ENCODE assay signal across 8 mouse cellular contexts in the genomic region with DNA sequence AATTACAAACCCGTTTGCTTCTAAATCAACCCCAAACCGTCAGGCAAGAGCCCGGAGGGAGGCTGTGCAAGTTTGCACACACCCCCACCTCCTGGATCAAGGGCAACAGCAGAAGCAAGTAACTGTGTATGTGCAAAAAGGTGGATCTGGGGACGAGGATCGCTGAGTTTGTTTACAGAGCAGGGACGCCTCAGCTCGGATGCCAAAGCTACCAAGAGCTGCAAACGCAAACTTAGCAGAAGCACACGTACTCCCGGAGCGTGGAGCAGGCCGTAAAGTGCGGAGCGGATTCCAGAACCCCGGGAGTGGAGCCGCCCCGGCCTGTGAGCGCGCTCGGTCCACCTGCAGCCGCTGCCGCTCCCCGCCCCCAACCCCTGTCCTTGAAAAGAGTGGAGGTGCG. TPM values are rescaled to one million over a fixed set of nuclear protein-coding genes. Genes with fewer than 3 reads are reported as not detected.
DNase-seq lines count a peak whose midpoint lies in the region; ATAC-seq lines count a peak whose summit lies in the region.

No protein-coding gene starts in this region.

- no peaks in the 10 kb centered on the region for H3K27me3 ChIP-seq in hindbrain, embryonic 16.5 days (replicated peaks; ENCODE audit: control insufficient read depth, insufficient read depth, low read length)

- H3K79me2 ChIP-seq in macrophage (ENCODE audit: inconsistent target): peaks cover 30% of the 10 kb centered on the region

- H3K9me3 ChIP-seq in hindbrain, embryonic 16.5 days (ENCODE audit: control insufficient read depth, low read length): no peaks in the 10 kb centered on the region

- peak overlapping the region; percentile 73 for H3K9ac ChIP-seq in hindbrain, embryonic 16.5 days (ENCODE audit: low read depth, low read length)

- peak overlapping the region; percentile 94 for H3K4me3 ChIP-seq in hindbrain, embryonic 16.5 days (ENCODE audit: low read length)
- peak overlapping the region; percentile 67 for H3K4me3 ChIP-seq in macrophage (ENCODE audit: inconsistent target)

- no peaks in the 10 kb centered on the region for H3K36me3 ChIP-seq in hindbrain, embryonic 16.5 days (ENCODE audit: control insufficient read depth, insufficient read depth, low read length)
- no peaks in the 10 kb centered on the region for H3K36me3 ChIP-seq in macrophage (ENCODE audit: inconsistent target)

- peak; percentile 89 for DNase-seq in T-cell, adult 2 months (ENCODE audit: low spot score)
- peak; percentile 94 to 98 for DNase-seq in cerebellum, postnatal 4 days (ENCODE audit: low spot score in 2 of 2)
- peak; percentile 96 for DNase-seq in gastrocnemius, adult 18-20 months (ENCODE audit: low spot score)
- peak; percentile 97 for DNase-seq in left cerebral cortex, adult 18-20 months (ENCODE audit: low spot score in 2 of 2)
- peak; percentile 96 to 97 for DNase-seq in right cerebral cortex, adult 2 months (ENCODE audit: low spot score in 2 of 2)
- DNase-seq in urinary bladder, postnatal 14 days (ENCODE audit: low spot score): peak; percentile 95

- H3K27ac ChIP-seq in hindbrain, embryonic 16.5 days (ENCODE audit: low read depth, low read length): peak overlapping the region; percentile 100
- H3K27ac ChIP-seq in macrophage: peak overlapping the region; percentile 97

- under 1% methylated on average over 24 of the region's 24 CpGs for WGBS in hindbrain, embryonic 16.5 days
- WGBS in macrophage (ENCODE audit: missing documents): under 1% methylated on average over 24 of the region's 24 CpGs

- ATAC-seq in hindbrain, embryonic 16.5 days: peak; percentile 85

- peaks cover 13% of the 10 kb centered on the region for H3K4me1 ChIP-seq in hindbrain, embryonic 16.5 days (ENCODE audit: control insufficient read depth, insufficient read depth, low read depth, low read length)

- peak overlapping the region; percentile 83 for H3K4me2 ChIP-seq in hindbrain, embryonic 16.5 days (ENCODE audit: low read length)

RNA-seq across cellular contexts. Expression of gene Cited2, which starts 0.9 kb away (rescaled TPM):
- total RNA-seq in gastrocnemius, adult 18-20 months (2021): 10 to 100 TPM; 24.3 to 49.2 TPM
- 59.1 and 72.6 TPM in 2 replicates for polyA plus RNA-seq in hindbrain, embryonic 16.5 days (2015; fragmentation: Nextera tagmentation; extraction: Ambion mirVana)
- total RNA-seq in left cerebral cortex, adult 18-20 months (2021): 10 to 100 TPM; 34.9 to 51.7 TPM
- 100 to 1,000 TPM in 3 of 26 experiments, 10 to 100 TPM in 23; 24.2 to 198 (median 48.9) TPM for total RNA-seq in macrophage (2018; cell fraction: chromatin; rRNA removed)
- 100 to 1,000 TPM in 20 of 26 experiments, 10 to 100 TPM in 6; 69.0 to 524 (median 187) TPM for total RNA-seq in macrophage (2018; cell fraction: cytosol; rRNA removed)
- total RNA-seq in macrophage (2018; cell fraction: nucleus; rRNA removed): 100 to 1,000 TPM in 21 of 26 experiments, 10 to 100 TPM in 5; 65.3 to 260 (median 137) TPM
- 47.4 to 105 TPM (median 66.6 TPM) in 3 replicates for polyA plus RNA-seq in macrophage (2018)

Comparison
In these comparisons a context has a peak if more than half of its experiments do, and no peak if none do; other contexts are left out.
1. Peak in every context shown above with its lines: DNase-seq, ATAC-seq, H3K4me3 ChIP-seq and H3K27ac ChIP-seq.